Mouse (Mus musculus) right cerebral cortex, postnatal 4 days (tissue): ENCODE measurements around the gene Gm13199.

Source experiments
- DNase-seq: peaks from one replicate; pipeline ENCODE4 v3.0.0-alpha.2; 2022

The Gm13199 gene

DNA sequence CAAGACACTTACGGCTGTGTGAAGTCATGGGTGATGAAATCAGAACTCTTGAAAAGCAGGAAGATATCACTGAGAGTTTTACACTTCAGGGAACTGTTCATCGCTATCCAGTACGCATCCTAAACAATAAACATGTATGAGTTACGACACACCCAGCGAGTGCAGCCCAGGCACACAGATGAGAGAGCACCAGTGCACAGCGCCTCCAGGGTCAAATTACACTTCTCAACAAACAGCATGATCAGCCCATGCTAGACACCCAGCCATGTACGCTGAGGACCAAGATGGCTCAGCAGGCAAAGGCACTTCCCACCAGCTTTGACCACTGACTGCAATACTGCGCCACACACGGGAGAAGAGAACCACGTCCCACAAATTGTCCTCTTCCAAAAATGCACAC is 41.5 kb downstream of the Gm13199 start:
- no peak for DNase-seq
